Mouse (Mus musculus): ENCODE measurements around the gene Ankrd27. TPM values are rescaled to one million over a fixed set of nuclear protein-coding genes. Genes with fewer than 3 reads are reported as not detected.

Ankrd27 gene
- polyA plus RNA-seq, 1 experiment from 2014 or later = 32.0 TPM

GRCm38 (mm10) chr7:35687229-35687628 is 101.2 kb downstream of the Ankrd27 start:
- ATAC-seq (replicated peaks) = no peak
- peaks cover 7% of the 10 kb centered on the region; the same call in 1 of the 2 replicates for H3K36me3 ChIP-seq
- no peak overlapping the region for H3K4me3 ChIP-seq
- H3K27me3 ChIP-seq = no peaks in the 10 kb centered on the region
- no peak overlapping the region for H3K9ac ChIP-seq (replicated peaks)
- 0 out of 2 replicates have a peak overlapping the region, but pooled peaks have one; percentile 0 for H3K4me2 ChIP-seq (replicated peaks)
- H3K27ac ChIP-seq (replicated peaks) = peak overlapping the region; percentile 42
- WGBS = 32% methylated on average over 10 of the region's 10 CpGs
- H3K9me3 ChIP-seq = no peaks in the 10 kb centered on the region
- H3K4me1 ChIP-seq = peaks cover 62% of the 10 kb centered on the region

GRCm38 (mm10) chr7:35688276-35688675 is 102.2 kb downstream of the Ankrd27 start:
- H3K9me3 ChIP-seq = no peaks in the 10 kb centered on the region
- no peak overlapping the region for H3K4me2 ChIP-seq (replicated peaks)
- WGBS = 17% methylated on average over 9 of the region's 9 CpGs
- H3K4me1 ChIP-seq = peaks cover 70% of the 10 kb centered on the region
- H3K27ac ChIP-seq (replicated peaks) = peak overlapping the region; percentile 42; the same call in 1 of the 2 replicates
- peaks cover 7% of the 10 kb centered on the region; the same call in 1 of the 2 replicates for H3K36me3 ChIP-seq
- H3K27me3 ChIP-seq = no peaks in the 10 kb centered on the region
- H3K9ac ChIP-seq (replicated peaks) = no peak overlapping the region
- ATAC-seq (replicated peaks) = no peak; the same call in 1 of the 2 replicates
- no peak overlapping the region for H3K4me3 ChIP-seq

Other genes starting within 250 kb of the Ankrd27 start
- 21.3 and 24.6 TPM in 2 replicates for gene Faap24, start 189.4 kb upstream of the Ankrd27 start, polyA plus RNA-seq (2015; fragmentation: Nextera tagmentation; extraction: Ambion mirVana)
- gene Cep89, start 189.2 kb upstream of the Ankrd27 start, polyA plus RNA-seq (2015; fragmentation: Nextera tagmentation; extraction: Ambion mirVana) = 39.4 and 42.2 TPM in 2 replicates
- gene Slc7a9, start 137.4 kb upstream of the Ankrd27 start, polyA plus RNA-seq (2015; fragmentation: Nextera tagmentation; extraction: Ambion mirVana) = not detected in 2 replicates
- 0.43 and 0.51 TPM in 2 replicates for gene Tdrd12, start 48.5 kb upstream of the Ankrd27 start, polyA plus RNA-seq (2015; fragmentation: Nextera tagmentation; extraction: Ambion mirVana)
- gene Nudt19, start 29.9 kb upstream of the Ankrd27 start, polyA plus RNA-seq (2015; fragmentation: Nextera tagmentation; extraction: Ambion mirVana) = 97.4 and 97.5 TPM in 2 replicates
- gene Rgs9bp, start 662 bp upstream of the Ankrd27 start, polyA plus RNA-seq (2015; fragmentation: Nextera tagmentation; extraction: Ambion mirVana) = 0.08 and 0.10 TPM in 2 replicates
- gene Pdcd5, start 61.3 kb downstream of the Ankrd27 start, polyA plus RNA-seq (2015; fragmentation: Nextera tagmentation; extraction: Ambion mirVana) = 219 and 234 TPM in 2 replicates
- 50.3 and 54.6 TPM in 2 replicates for gene Dpy19l3, start 168.2 kb downstream of the Ankrd27 start, polyA plus RNA-seq (2015; fragmentation: Nextera tagmentation; extraction: Ambion mirVana)
- 16.2 and 18.9 TPM in 2 replicates for gene Zfp507, start 216.8 kb downstream of the Ankrd27 start, polyA plus RNA-seq (2015; fragmentation: Nextera tagmentation; extraction: Ambion mirVana)